Mouse (Mus musculus): ENCODE measurements around the gene Gm29106.
"Not testable (repeated sequence)": the region's sequence is repeated elsewhere in the genome, so short reads cannot be mapped to it uniquely, and the experiment has no call there.

The Gm29106 gene

DNA sequence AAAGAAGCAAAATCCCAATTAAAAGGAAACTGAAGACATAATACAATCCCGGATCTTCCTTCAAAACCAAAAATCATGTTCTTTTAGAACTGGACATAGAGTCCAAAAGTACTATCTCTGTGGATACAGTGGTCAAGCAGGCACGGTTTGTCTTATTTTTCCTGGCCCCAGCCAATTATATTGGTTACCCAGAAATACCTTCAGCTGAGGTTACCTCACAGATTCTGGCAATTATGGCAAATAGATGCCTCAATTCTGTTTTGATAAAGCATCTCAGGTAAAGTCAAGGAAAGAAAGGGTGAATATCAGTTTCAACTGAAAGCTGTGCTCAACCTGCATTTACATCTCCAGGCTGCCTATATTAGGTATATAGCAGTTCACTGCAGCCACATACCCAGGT, at the start of gene Gm29106:
Gm29106 (plus strand) TSS at position 301 of the 400 bp plus-strand sequence.
- not testable (repeated sequence) for DNase-seq (ENCODE audit: low spot score in 2 of 2)

- DNase-seq (ENCODE audit: low spot score in 2 of 2): no peak
These were observed 52.2 kb downstream of the Gm29106 start for GRCm38 (mm10) chr1:118228540-118228939.

- no peak for DNase-seq (ENCODE audit: low spot score in 2 of 2)
These were observed 59.7 kb downstream of the Gm29106 start for GRCm38 (mm10) chr1:118236032-118236431.
